Mouse (Mus musculus): ENCODE data around the gene Aup1. TPM values are rescaled to one million over a fixed set of nuclear protein-coding genes. Genes with fewer than 3 reads are reported as not detected.

Aup1 gene
- total RNA-seq, 2 experiments from 2014 or later: 130 to 135 TPM

GRCm38 (mm10) chr6:83032769-83033191, 21.5 kb upstream of the Aup1 start:
- intact Hi-C loops (cut with DNase I): no loop called here
- H3K27ac ChIP-seq: no peak overlapping the region
- H3K4me3 ChIP-seq: peak overlapping the region; percentile 52
- no peak for DNase-seq (ENCODE audit: extremely low spot score in 1 of 2, low spot score in 2 of 2)
- peak; percentile 2; the same call in 1 of the 2 replicates for TF ChIP-seq CTCF (IDR thresholded peaks at IDR 0.05)

GRCm38 (mm10) chr6:83033249-83034185, 20.8 kb upstream of the Aup1 start, which contains the start of the genes Dok1 and Loxl3:
Gene Dok1 (minus strand): TSS chr6:83033471.
Gene Loxl3 (plus strand): TSS chr6:83034173.
- intact Hi-C loops (cut with DNase I): no loop called here
- peak within 1 kb of the TSS; percentile 52 for H3K4me3 ChIP-seq
- no peak for TF ChIP-seq CTCF (IDR thresholded peaks at IDR 0.05)
- peak in 1 of 2 experiments; percentile 35 for DNase-seq (ENCODE audit: extremely low spot score in 1 of 2, low spot score in 2 of 2)
- H3K27ac ChIP-seq: peak within 1 kb of the TSS; percentile 42; the same call in 1 of the 2 replicates

- Histone ChIP-seq H3K27ac (no peak overlapping the region), H3K4me3 (peak overlapping the region; percentile 52)
- intact Hi-C loops (cut with DNase I): loop anchor here (5.0 kb wide), 1 partner anchor 37 kb away; no protein-coding TSS in a partner anchor
- TF ChIP-seq CTCF (IDR thresholded peaks at IDR 0.05): no peak
- no peak for DNase-seq (ENCODE audit: extremely low spot score in 1 of 2, low spot score in 2 of 2)
Observed at GRCm38 (mm10) chr6:83034463-83035055, 19.8 kb upstream of the Aup1 start.

- Histone ChIP-seq H3K27ac (no peak overlapping the region), H3K4me3 (no peak overlapping the region)
- intact Hi-C loops (cut with DNase I): loop anchor here (5.0 kb wide), 1 partner anchor 40 kb away; no protein-coding TSS in a partner anchor
- no peak for TF ChIP-seq CTCF (IDR thresholded peaks at IDR 0.05)
- no peak for DNase-seq (ENCODE audit: extremely low spot score in 1 of 2, low spot score in 2 of 2)
Observed at GRCm38 (mm10) chr6:83037188-83037587, 17.1 kb upstream of the Aup1 start.

- peak; percentile 83 to 85 for DNase-seq (ENCODE audit: extremely low spot score in 1 of 2, low spot score in 2 of 2)
- intact Hi-C loops (cut with DNase I): loop anchor here (5.0 kb wide), 1 partner anchor 41 kb away; no protein-coding TSS in a partner anchor
- Histone ChIP-seq H3K27ac (no peak overlapping the region), H3K4me3 (peak overlapping the region; percentile 37)
- no peak for TF ChIP-seq CTCF (IDR thresholded peaks at IDR 0.05)
Observed at GRCm38 (mm10) chr6:83038496-83039012, 15.8 kb upstream of the Aup1 start.

GRCm38 (mm10) chr6:83040601-83041000, 13.7 kb upstream of the Aup1 start:
- no peak for TF ChIP-seq CTCF (IDR thresholded peaks at IDR 0.05)
- no peak for DNase-seq (ENCODE audit: extremely low spot score in 1 of 2, low spot score in 2 of 2)

GRCm38 (mm10) chr6:83043561-83043960, 10.8 kb upstream of the Aup1 start:
- Histone ChIP-seq H3K4me3 (no peak overlapping the region), H3K27ac (no peak overlapping the region)
- intact Hi-C loops (cut with DNase I): no loop called here
- no peak for DNase-seq (ENCODE audit: extremely low spot score in 1 of 2, low spot score in 2 of 2)
- TF ChIP-seq CTCF (IDR thresholded peaks at IDR 0.05): no peak

More at GRCm38 (mm10) chr6:83040601-83041000, 13.7 kb upstream of the Aup1 start:
- H3K4me3 ChIP-seq: no peak overlapping the region
- intact Hi-C loops (cut with DNase I): no loop called here
- no peak overlapping the region for H3K27ac ChIP-seq

GRCm38 (mm10) chr6:83043993-83044392, 10.3 kb upstream of the Aup1 start:
- DNase-seq (ENCODE audit: extremely low spot score in 1 of 2, low spot score in 2 of 2): no peak
- intact Hi-C loops (cut with DNase I): no loop called here
- Histone ChIP-seq H3K27ac (no peak overlapping the region), H3K4me3 (no peak overlapping the region)
- TF ChIP-seq CTCF (IDR thresholded peaks at IDR 0.05): no peak

GRCm38 (mm10) chr6:83044742-83045141, 9.6 kb upstream of the Aup1 start:
- intact Hi-C loops (cut with DNase I): no loop called here
- no peak for DNase-seq (ENCODE audit: extremely low spot score in 1 of 2, low spot score in 2 of 2)
- Histone ChIP-seq H3K27ac (no peak overlapping the region), H3K4me3 (no peak overlapping the region)
- no peak for TF ChIP-seq CTCF (IDR thresholded peaks at IDR 0.05)

GRCm38 (mm10) chr6:83049367-83049766, 5.0 kb upstream of the Aup1 start:
- no peak for TF ChIP-seq CTCF (IDR thresholded peaks at IDR 0.05)
- no peak overlapping the region for H3K27ac ChIP-seq
- no peak for DNase-seq (ENCODE audit: extremely low spot score in 1 of 2, low spot score in 2 of 2)
- H3K4me3 ChIP-seq: no peak overlapping the region
- intact Hi-C loops (cut with DNase I): no loop called here

GRCm38 (mm10) chr6:83053136-83053960, 973 bp upstream of the Aup1 start:
- peak overlapping the region; percentile 99 for H3K4me3 ChIP-seq

More at GRCm38 (mm10) chr6:83053136-83053960, 973 bp upstream of the Aup1 start:
- no peak for TF ChIP-seq CTCF (IDR thresholded peaks at IDR 0.05)
- H3K27ac ChIP-seq: peak overlapping the region; percentile 84
- DNase-seq (ENCODE audit: extremely low spot score in 1 of 2, low spot score in 2 of 2): no peak
- intact Hi-C loops (cut with DNase I): no loop called here

Measured in left cerebral cortex, adult 2 months (tissue).